Mouse (Mus musculus): ENCODE data around the gene Man1c1. TPM values are rescaled to one million over a fixed set of nuclear protein-coding genes. Genes with fewer than 3 reads are reported as not detected.

Gene Man1c1
- polyA plus RNA-seq, 1 experiment from 2014 or later = 6.3 TPM

DNA sequence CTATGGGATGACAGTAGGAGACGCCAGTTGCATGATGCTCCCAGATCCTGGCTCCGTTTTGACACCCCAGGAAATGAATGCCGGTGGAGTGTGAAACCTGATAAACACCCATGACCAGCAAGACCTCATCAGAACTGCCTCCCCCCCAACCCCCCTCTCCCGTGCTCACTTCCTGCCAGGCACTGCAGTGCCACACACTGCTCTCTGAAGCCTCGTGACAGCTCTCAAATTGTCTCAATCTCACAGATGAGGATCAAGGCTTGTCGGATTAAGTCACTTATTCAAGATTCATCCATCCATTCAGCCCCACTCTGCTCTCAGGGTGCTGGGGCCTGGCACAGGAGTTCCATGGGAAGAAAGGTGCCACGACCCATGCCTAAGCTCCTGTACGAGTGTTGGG, 102.7 kb downstream of the Man1c1 start:
- H3K36me3 ChIP-seq = no peaks in the 10 kb centered on the region
- no peaks in the 10 kb centered on the region for H3K9me3 ChIP-seq
- H3K27ac ChIP-seq (replicated peaks) = peak overlapping the region; percentile 45
- no peak overlapping the region for H3K4me2 ChIP-seq
- no peak overlapping the region for H3K4me3 ChIP-seq
- peak overlapping the region; percentile 34 for H3K9ac ChIP-seq
- 28% methylated on average over 8 of the region's 8 CpGs for WGBS
- ATAC-seq (ENCODE audit: extremely low read depth, insufficient number of reproducible peaks, low FRiP score, low TSS enrichment) = no peak
- H3K4me1 ChIP-seq = peaks cover 63% of the 10 kb centered on the region
- no peaks in the 10 kb centered on the region for H3K27me3 ChIP-seq (replicated peaks)

DNA sequence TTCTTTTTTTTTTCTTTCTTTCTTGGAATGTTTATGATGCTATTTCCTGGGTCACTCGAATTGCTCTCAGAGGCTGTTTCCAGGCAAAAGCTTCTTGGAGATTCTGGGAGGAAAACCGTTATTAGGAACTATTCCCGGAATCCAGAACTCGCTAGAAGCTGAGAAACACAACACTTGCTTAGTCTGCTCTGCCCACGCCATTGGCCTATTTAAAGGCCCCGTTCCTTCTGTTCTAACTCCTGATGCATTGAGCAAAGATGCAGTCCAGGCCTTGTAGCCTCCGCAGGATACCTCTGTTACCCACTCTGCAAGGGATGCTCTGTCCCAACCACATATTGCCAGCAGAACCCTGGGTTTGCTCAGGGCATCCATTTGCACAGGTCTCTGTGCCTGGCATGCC, 103.3 kb downstream of the Man1c1 start:
- Histone ChIP-seq H3K4me2 (no peak overlapping the region), H3K9me3 (no peaks in the 10 kb centered on the region), H3K27me3 (replicated peaks) (no peaks in the 10 kb centered on the region), H3K27ac (replicated peaks) (peak overlapping the region; percentile 45), H3K4me1 (peaks cover 63% of the 10 kb centered on the region), H3K36me3 (no peaks in the 10 kb centered on the region), H3K4me3 (no peak overlapping the region), H3K9ac (no peak overlapping the region)
- 71% methylated on average over 7 of the region's 7 CpGs for WGBS
- ATAC-seq (ENCODE audit: extremely low read depth, insufficient number of reproducible peaks, low FRiP score, low TSS enrichment) = no peak

- no peak overlapping the region for H3K27ac ChIP-seq (replicated peaks)
- 82% methylated on average over 9 of the region's 9 CpGs for WGBS
- H3K4me2 ChIP-seq = no peak overlapping the region
- no peak overlapping the region for H3K4me3 ChIP-seq
- H3K36me3 ChIP-seq = no peaks in the 10 kb centered on the region
- no peaks in the 10 kb centered on the region for H3K27me3 ChIP-seq (replicated peaks)
- no peak overlapping the region for H3K9ac ChIP-seq
- H3K4me1 ChIP-seq = peaks cover 57% of the 10 kb centered on the region
- H3K9me3 ChIP-seq = no peaks in the 10 kb centered on the region
- no peak for ATAC-seq (ENCODE audit: extremely low read depth, insufficient number of reproducible peaks, low FRiP score, low TSS enrichment)
Observed at GRCm38 (mm10) chr4:134600060-134600459, 104.0 kb downstream of the Man1c1 start.

GRCm38 (mm10) chr4:134596816-134597692, 107.0 kb downstream of the Man1c1 start:
- no peak overlapping the region for H3K4me2 ChIP-seq
- H3K4me1 ChIP-seq = peaks cover 37% of the 10 kb centered on the region
- no peaks in the 10 kb centered on the region for H3K27me3 ChIP-seq (replicated peaks)
- no peaks in the 10 kb centered on the region for H3K9me3 ChIP-seq
- 57% methylated on average over 10 of the region's 10 CpGs for WGBS
- peak overlapping the region; percentile 40; the same call in 1 of the 2 replicates for H3K9ac ChIP-seq
- no peak for ATAC-seq (ENCODE audit: extremely low read depth, insufficient number of reproducible peaks, low FRiP score, low TSS enrichment)
- H3K27ac ChIP-seq (replicated peaks) = peak overlapping the region; percentile 53
- H3K36me3 ChIP-seq = no peaks in the 10 kb centered on the region
- no peak overlapping the region for H3K4me3 ChIP-seq

DNA sequence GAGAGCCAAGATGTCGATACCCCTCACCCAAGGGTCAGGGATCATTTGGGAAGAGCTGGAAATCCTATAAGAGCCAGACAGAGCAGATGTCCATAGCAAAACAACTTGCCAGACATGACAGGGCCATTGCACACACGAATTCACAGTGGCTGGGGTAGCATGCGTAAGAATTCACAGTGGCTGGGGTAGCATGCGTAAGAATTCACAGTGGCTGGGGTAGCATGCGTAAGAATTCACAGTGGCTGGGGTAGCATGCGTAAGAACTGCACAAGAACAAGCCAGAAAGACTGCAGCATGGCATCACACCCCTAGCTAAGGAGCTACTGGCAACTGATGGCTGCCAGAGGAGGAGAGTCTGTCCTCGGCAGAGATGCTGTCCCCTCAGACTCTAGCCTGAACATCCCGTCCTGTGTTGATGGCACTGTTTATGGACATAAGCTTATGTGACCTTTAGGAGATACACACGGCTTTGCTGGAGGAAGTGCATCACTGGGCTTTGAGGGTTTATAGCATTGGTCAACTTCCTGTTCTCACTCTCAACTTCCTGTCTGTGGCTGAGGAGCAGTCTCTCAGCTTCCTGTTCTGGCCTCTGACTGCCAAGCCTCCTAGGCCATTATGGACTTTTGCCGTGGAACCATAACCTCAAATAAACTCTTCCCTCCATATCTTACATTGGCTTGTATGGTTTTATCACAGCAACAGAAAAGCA, 109.2 kb downstream of the Man1c1 start:
- 81% methylated on average over 10 of the region's 10 CpGs for WGBS

DNA sequence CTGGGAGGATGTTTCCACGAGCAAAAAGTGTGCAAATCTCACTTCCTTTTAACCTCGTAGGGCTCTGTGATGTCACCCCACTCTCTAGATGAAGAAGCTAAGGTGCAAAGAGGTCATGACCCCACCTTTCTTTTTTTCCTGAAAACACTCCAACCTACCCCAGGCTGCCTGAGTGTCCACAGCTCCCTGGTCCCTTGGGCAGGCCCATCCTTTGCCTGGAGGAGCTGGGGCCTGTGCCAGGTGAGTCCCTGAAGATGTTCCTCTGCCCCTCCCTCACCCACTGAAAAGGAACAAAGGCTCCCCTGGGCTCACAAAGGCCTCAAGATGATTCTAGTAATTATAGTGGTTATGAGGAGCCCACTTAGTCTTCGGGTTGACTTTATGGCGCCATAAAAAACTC, 111.6 kb downstream of the Man1c1 start:
- no peak for ATAC-seq (ENCODE audit: extremely low read depth, insufficient number of reproducible peaks, low FRiP score, low TSS enrichment)
- Histone ChIP-seq H3K9me3 (no peaks in the 10 kb centered on the region), H3K9ac (no peak overlapping the region), H3K27ac (replicated peaks) (no peak overlapping the region), H3K4me3 (no peak overlapping the region), H3K4me2 (no peak overlapping the region), H3K27me3 (replicated peaks) (no peaks in the 10 kb centered on the region), H3K36me3 (peaks cover 11% of the 10 kb centered on the region), H3K4me1 (peaks cover 38% of the 10 kb centered on the region)
- 74% methylated on average over 4 of the region's 4 CpGs for WGBS

More for the DNA sequence above, 109.2 kb downstream of the Man1c1 start:
- no peaks in the 10 kb centered on the region for H3K9me3 ChIP-seq
- no peaks in the 10 kb centered on the region for H3K27me3 ChIP-seq (replicated peaks)
- no peak overlapping the region for H3K9ac ChIP-seq
- ATAC-seq (ENCODE audit: extremely low read depth, insufficient number of reproducible peaks, low FRiP score, low TSS enrichment) = no peak
- H3K36me3 ChIP-seq = 0 out of 2 replicates have a peak, but pooled peaks cover 3% of the 10 kb centered on the region
- H3K4me1 ChIP-seq = peaks cover 34% of the 10 kb centered on the region
- H3K4me2 ChIP-seq = no peak overlapping the region
- no peak overlapping the region for H3K27ac ChIP-seq (replicated peaks)
- H3K4me3 ChIP-seq = no peak overlapping the region

GRCm38 (mm10) chr4:134591506-134592061, 112.5 kb downstream of the Man1c1 start:
- H3K4me3 ChIP-seq = no peak overlapping the region
- H3K9me3 ChIP-seq = no peaks in the 10 kb centered on the region
- H3K9ac ChIP-seq = peak overlapping the region; percentile 52; the same call in 1 of the 2 replicates
- 0 out of 2 replicates have a peak overlapping the region, but pooled peaks have one; percentile 50 for H3K27ac ChIP-seq (replicated peaks)
- no peak overlapping the region for H3K4me2 ChIP-seq
- peaks cover 31% of the 10 kb centered on the region for H3K4me1 ChIP-seq
- peak; percentile 32; the same call in 1 of the 2 replicates for ATAC-seq (ENCODE audit: extremely low read depth, insufficient number of reproducible peaks, low FRiP score, low TSS enrichment)
- no peaks in the 10 kb centered on the region for H3K27me3 ChIP-seq (replicated peaks)
- H3K36me3 ChIP-seq = peaks cover 11% of the 10 kb centered on the region
- WGBS = 64% methylated on average over 10 of the region's 11 CpGs

DNA sequence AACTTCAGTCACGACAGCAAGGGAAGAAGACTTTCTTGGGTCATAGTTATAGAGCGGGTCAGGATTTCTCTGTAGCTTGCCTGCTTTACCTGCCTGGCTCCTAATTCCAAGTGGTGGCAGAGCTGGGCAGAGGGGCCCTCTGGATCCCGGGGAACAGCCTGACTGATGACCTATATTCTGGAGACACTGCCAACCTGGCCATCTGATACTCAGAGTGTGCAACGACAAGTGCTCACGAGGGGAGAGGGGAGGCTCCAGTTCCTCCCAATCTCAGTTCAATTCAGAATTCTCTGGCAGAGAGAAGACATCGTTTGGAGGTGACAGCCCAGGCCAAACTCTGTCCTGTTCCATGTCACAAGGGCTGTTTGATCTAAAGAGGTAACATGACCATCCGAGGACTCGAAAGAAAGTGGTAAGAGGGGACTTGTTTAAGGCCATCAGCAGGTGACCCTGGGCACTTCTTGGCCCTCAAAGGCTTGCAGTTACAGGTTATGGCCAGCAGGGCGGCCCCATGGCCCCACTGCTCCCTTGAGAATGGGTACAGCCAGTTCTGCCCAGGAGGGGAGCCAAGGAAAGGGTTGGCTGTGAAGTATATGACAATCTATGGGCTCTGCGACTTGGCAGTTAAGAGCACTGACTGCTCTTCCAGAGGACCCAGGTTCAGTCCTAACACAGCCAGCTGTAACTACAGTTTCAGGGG, 113.7 kb downstream of the Man1c1 start:
- WGBS = 64% methylated on average over 10 of the region's 10 CpGs
- Histone ChIP-seq H3K4me2 (no peak overlapping the region), H3K9me3 (no peaks in the 10 kb centered on the region), H3K27ac (replicated peaks) (no peak overlapping the region), H3K9ac (no peak overlapping the region), H3K27me3 (replicated peaks) (no peaks in the 10 kb centered on the region), H3K4me1 (peaks cover 26% of the 10 kb centered on the region), H3K4me3 (no peak overlapping the region), H3K36me3 (peaks cover 11% of the 10 kb centered on the region)
- ATAC-seq (ENCODE audit: extremely low read depth, insufficient number of reproducible peaks, low FRiP score, low TSS enrichment) = no peak

DNA sequence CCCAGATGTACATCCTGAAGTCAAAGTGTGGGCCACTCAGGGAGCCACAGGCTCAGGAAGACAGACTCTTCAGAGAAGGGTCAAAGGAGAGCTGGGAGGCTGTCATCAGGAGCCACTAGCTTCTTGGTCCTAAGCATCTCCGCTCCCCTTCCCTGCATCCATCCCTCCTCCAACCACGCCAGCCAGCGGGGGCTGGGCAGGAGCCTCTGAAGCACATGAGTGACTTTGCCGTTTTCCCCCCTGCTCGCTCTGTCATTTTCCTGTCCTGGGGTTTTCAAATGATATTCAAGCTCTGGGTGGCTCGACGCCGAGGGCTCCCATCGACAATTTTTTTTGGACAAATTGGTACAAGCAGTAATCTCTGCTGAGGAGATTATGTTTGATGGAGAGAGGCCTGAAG, 114.3 kb downstream of the Man1c1 start:
- Histone ChIP-seq H3K4me1 (peaks cover 26% of the 10 kb centered on the region), H3K9ac (no peak overlapping the region), H3K27me3 (replicated peaks) (no peaks in the 10 kb centered on the region), H3K27ac (replicated peaks) (no peak overlapping the region), H3K36me3 (peaks cover 11% of the 10 kb centered on the region), H3K4me3 (no peak overlapping the region), H3K4me2 (no peak overlapping the region), H3K9me3 (no peaks in the 10 kb centered on the region)
- ATAC-seq (ENCODE audit: extremely low read depth, insufficient number of reproducible peaks, low FRiP score, low TSS enrichment) = no peak
- whole genome bisulfite sequencing = 83% methylated on average over 9 of the region's 9 CpGs

GRCm38 (mm10) chr4:134588951-134589350, 115.1 kb downstream of the Man1c1 start:
- peaks cover 11% of the 10 kb centered on the region for H3K36me3 ChIP-seq
- peaks cover 26% of the 10 kb centered on the region for H3K4me1 ChIP-seq
- H3K4me2 ChIP-seq = no peak overlapping the region
- WGBS = 76% methylated on average over 5 of the region's 5 CpGs
- no peaks in the 10 kb centered on the region for H3K27me3 ChIP-seq (replicated peaks)
- H3K27ac ChIP-seq (replicated peaks) = no peak overlapping the region
- no peak overlapping the region for H3K4me3 ChIP-seq
- no peaks in the 10 kb centered on the region for H3K9me3 ChIP-seq
- ATAC-seq (ENCODE audit: extremely low read depth, insufficient number of reproducible peaks, low FRiP score, low TSS enrichment) = no peak
- H3K9ac ChIP-seq = no peak overlapping the region

- H3K4me2 ChIP-seq = no peak overlapping the region
- H3K27me3 ChIP-seq (replicated peaks) = no peaks in the 10 kb centered on the region
- H3K4me1 ChIP-seq = peaks cover 28% of the 10 kb centered on the region
- H3K4me3 ChIP-seq = no peak overlapping the region
- H3K9ac ChIP-seq = no peak overlapping the region
- H3K9me3 ChIP-seq = no peaks in the 10 kb centered on the region
- WGBS = 81% methylated on average over 9 of the region's 9 CpGs
- ATAC-seq (ENCODE audit: extremely low read depth, insufficient number of reproducible peaks, low FRiP score, low TSS enrichment) = no peak
- peaks cover 11% of the 10 kb centered on the region for H3K36me3 ChIP-seq
- H3K27ac ChIP-seq (replicated peaks) = no peak overlapping the region
Observed at GRCm38 (mm10) chr4:134588287-134588686, 115.8 kb downstream of the Man1c1 start.
